Mouse (Mus musculus): ENCODE measurements around the gene Ttc27.

DNA sequence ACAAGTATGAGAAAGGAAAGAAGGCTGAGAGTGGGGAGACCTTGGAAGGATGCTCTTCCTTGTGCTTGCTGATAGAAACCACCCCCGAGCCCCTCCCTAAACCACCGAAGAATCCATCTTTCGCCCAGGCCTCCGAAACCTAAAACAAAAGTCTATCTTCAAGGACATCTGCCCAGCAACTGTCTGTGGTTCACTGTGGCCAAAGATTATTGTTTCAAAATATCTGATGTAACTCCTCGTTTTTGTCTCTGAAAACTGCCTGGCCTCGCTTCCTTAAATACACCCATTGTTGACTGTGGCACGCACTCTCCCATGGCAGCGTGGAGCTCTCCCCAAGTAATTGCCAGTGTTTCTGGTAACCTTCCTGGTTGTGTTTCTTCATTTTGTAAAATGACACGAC lies 155.0 kb downstream of the Ttc27 start:
- no peak for TF ChIP-seq CTCF (IDR thresholded peaks at IDR 0.05; ENCODE audit: low read depth)
- no peak for TF ChIP-seq EP300 (optimal IDR thresholded peaks at IDR 0.05)
